Mouse (Mus musculus) gastrocnemius, adult 18-20 months (tissue): ENCODE results near the gene 1700003E16Rik. TPM values are rescaled to one million over a fixed set of nuclear protein-coding genes. Genes with fewer than 3 reads are reported as not detected.

Source experiments
- DNase-seq: peaks from one replicate; pipeline ENCODE4 v3.0.0; 2021; ENCODE audit warnings: low spot score
- total RNA-seq, 2 experiments: library from RNA; stranded (reverse); gene quantifications; 2 replicates each; pipeline ENCODE4 v1.2.3; 2021

1700003E16Rik gene
- total RNA-seq, 2 experiments from 2014 or later: 0.14 TPM; not detected in 1

- no peak for DNase-seq
These were observed 509 bp upstream of the 1700003E16Rik start for GRCm38 (mm10) chr6:83155552-83156238.

- peak; percentile 39 for DNase-seq
These were observed 3.3 kb downstream of the 1700003E16Rik start for GRCm38 (mm10) chr6:83159456-83159855.

DNA sequence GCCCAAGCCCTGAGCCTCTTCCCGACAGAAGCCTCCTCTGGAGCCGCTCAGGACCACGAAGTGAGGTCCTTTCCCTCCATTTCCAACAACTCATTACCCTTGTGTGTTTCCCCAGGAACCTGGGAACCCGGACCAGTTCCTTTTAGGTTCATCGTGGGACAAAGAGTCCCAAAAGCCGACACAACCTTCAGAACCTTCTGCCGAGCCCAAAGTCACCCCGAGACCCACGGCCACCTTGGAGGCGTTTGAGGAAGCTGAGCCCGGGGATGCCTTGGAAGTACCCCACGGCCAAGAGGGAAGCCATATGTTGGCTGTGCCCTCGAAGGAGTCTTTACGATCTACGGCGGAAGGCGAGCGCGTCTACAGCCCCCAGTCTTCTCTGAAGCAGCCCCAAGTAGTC is 5.2 kb downstream of the 1700003E16Rik start:
- DNase-seq: no peak

DNA sequence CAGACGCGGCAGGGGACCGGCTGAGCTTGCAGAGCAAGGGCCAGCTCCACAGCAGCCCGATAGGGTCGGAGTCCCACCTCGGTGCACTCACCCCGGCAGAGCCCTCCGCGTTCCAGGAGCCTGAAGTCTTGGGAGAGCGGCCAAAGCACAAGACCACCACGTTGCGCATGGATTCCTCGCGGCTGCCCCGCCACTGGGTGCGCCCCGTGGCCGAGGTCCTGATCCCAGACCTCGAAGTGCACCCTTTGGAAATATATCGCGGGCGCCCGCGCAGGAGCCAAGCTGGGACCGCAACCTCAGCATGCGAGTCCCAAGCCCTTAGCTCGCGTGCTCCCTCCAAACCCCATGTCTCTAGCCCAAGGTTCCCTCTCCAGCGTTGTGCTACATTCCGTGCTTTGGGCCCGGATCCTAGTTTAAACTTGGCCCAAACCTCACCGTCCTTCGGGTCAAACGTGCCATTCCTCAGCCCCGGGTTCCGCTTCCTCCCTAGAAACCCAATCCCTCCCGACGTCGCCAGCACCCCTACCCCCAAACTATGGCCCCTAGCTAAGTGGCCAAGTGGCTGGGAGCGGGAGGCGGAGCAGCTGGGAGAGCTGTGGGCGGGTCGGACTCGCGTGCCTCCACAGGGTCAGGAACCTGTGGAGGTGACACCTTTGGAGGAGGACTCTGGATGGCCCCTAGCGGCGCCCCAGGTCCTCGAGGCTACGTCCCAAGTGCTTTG is 5.9 kb downstream of the 1700003E16Rik start:
- peak; percentile 29 for DNase-seq

- DNase-seq: peak; percentile 52
These were observed 6.5 kb downstream of the 1700003E16Rik start for GRCm38 (mm10) chr6:83162701-83163100.

DNA sequence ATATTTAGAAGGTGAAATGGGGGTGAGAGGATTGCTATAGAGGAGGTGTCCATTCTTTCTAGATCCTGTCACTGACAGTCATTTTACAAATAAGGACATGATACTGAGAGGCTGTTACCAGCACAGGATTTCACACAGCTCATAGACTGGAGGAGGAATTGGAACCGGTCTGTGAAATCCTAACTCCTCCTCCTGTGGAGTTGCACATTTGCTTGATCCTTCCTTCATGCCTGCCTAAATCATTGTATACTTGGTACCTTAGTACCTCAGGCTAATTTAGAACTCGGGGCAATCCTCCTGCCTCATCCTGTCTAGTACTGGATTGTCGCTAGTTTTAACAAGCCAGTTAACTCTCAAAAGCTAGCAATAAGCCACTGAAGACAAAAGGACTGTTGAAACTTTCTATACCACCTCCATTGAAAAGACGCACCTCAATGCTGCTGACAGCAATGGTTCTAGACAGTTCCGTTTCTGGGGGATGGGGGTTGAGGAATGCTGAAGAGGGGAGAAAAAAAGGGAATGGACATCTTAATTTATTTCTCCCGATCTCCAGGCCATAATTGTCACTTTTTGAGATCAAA is 8.9 kb downstream of the 1700003E16Rik start:
- DNase-seq: no peak

DNA sequence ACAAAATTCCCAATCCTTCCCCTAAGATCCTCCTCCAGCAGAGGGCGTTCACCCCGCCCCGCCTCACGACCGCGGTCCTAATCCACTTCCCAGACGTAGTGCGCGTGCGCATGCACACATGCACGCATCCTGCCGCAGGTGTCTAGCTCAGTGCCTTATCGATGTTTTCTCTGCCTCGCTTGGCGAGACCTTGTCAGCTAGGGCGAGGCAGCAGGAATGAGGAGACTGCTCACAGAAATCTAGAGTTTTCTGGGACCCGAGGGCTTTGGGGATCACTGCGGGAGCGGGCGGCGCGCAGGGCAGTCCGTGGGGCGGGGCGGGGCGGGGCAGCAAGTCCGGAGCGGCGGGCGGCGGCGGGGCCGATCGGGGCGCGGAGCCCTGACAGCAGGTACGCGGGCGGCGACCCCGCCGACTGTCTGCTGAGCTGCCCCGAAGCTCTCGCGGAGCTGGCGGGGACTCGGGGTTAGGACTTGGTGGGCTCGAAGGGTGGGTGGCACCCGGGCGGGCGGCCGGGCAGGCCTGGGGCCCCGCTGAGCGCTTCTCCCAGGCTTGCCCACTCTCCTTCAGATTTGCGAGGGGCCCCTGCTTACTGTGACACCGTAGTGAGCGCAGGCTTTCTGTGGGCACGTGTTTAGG is 9.5 kb downstream of the 1700003E16Rik start, which contains the start of gene Dctn1:
Gene Dctn1 (plus strand): TSS at position 314 of the 636 bp plus-strand sequence.
- peak; percentile 95 for DNase-seq

GRCm38 (mm10) chr6:83166243-83166630 is 10.0 kb downstream of the 1700003E16Rik start:
- DNase-seq: no peak

GRCm38 (mm10) chr6:83169872-83170271 is 13.7 kb downstream of the 1700003E16Rik start:
- DNase-seq: no peak

DNA sequence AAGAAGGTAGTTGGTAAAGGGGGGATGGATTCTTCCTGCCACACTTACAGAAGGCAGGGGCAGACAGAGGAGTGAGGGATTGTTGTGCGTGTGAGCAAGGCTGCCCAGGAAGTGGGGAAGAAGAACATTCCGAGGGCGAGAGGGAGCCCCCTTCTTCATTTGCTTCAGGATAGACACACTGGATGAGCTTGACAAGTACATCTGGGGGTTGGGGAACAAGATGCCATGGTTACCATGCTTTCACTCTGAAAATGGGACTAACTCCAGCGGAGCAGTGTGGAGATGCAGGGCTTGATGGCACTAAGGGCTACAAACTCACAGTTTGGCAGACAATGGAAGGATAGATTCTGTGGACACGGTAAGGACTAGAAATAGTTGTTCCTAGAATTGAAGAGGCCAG is 14.9 kb downstream of the 1700003E16Rik start:
- no peak for DNase-seq

GRCm38 (mm10) chr6:83172240-83172920 is 16.2 kb downstream of the 1700003E16Rik start:
- no peak for DNase-seq

DNA sequence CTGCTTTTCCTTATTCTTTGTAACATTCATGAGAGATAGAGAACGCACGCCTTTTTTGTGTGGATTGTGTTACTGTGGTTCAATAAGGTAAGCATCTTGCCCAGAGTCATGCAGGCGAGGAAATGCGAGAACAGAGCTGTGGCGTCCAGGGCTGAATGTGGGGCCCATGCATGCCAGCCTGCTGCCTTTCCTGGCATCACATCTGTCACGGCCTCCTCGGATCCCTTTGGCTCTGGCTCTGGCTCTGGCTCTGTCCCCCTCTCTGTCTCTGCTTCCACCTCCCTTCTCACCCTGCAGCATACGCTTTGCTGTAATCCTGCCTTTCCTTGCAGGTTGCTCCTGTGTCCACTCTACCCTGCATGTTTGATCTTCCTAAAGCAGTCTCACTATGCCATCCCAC is 19.8 kb downstream of the 1700003E16Rik start:
- peak; percentile 74 for DNase-seq

GRCm38 (mm10) chr6:83179390-83180117 is 23.4 kb downstream of the 1700003E16Rik start:
- no peak for DNase-seq

DNA sequence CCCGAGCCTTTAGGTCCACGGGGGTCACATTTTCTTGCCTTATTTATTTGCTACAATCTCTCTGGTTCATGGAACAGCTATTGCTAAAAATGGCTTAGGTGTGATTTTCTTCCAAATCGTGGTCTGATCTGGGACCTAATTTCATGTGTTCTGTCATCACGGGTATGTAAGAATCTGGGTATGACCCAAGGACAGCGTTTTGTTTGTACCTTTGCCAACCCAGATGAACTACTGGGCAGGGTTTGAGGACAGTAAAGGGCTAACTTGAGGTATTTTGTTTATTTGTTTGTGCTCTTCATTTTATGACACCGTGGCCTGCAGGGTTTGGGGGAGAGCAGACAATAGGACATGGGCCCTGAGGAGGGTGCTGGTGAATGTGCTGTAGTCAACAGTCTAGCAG is 24.4 kb downstream of the 1700003E16Rik start:
- no peak for DNase-seq

GRCm38 (mm10) chr6:83184858-83185435 is 28.7 kb downstream of the 1700003E16Rik start:
- no peak for DNase-seq

DNA sequence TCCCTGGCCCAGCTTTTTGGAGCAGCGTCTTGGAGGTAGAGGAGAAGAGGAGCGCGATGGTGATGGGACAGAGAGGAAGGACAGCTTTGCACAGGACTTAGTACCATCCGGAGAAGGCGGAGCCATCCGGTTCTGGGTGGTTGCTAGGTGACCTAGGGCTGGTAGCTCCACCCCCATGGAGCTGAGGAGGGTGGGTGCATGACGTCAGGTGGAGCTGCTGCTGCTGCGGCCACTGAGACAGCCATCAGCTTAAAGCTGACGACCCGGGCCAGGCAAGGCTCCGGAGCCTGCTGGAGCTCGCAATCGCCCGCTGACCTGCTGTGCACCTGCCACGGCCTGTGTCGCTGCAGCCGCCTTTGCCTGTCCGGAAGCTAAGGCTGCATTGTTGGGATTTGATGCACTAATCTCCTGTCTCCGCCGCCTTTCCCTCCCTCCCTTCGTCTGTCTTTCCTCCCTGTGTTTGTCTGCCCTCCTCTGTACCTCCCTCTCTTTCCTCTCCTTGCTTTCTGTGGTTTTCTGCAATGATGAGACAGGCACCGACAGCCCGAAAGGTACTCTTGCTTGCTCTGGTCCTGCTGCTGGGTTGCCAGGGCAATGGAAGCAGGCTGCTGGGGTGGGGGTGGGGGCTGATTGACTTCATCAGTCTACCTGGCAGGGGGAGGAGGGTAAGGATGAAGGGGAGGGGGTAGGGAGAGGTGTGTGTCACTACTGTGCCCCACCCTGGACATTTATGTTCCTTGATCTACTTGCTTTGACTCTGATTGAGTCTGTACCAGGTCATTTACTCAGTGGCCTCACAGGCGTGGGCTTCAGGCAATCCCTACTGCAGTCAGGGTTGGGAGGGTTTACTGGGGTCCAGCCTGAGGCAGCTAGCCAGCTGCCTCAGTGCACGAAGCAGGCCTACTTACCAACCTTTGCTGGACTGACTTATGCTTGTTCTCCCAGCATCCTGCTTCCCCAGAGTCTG is 30.0 kb downstream of the 1700003E16Rik start:
- DNase-seq: peak; percentile 31

DNA sequence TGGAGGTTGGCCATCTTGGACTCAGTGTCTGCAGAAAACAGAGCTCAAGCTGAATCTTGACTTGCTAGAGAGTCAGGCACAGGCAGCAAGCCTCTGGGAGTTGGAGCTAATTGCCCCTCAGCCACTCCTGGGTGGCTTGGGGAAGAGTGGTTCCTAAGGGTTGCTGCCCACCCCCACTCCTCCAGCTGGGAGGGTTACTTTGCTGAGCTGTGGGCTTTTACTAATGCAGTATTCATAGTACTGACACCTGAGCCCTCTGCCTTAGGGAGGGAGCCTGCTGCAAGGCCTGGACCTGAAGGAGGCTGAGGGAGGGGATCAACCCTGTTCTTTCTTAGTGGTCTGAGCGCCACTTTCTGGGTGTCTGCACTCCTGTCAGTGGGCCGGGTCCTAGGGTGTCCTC is 30.7 kb downstream of the 1700003E16Rik start:
- DNase-seq: no peak

DNA sequence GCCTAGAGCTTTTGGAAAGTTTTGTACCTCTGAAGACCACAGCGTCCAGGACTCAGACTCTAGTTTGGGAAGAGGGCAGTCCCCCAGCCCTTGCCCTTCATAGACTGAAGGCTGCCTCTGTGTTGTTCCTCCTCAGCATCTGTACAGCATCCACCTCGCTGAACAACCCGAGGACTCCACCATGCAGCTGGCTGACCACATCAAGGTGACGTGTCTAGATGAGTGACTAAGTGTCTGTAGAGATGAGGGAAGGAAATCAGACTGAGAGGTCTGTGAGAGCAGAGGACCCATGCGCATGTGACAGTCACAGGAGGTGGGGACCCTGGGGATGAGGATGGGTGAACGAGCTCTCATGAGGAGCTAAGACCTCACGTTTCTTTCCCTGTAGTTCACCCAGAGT is 37.4 kb downstream of the 1700003E16Rik start:
- DNase-seq: no peak

DNA sequence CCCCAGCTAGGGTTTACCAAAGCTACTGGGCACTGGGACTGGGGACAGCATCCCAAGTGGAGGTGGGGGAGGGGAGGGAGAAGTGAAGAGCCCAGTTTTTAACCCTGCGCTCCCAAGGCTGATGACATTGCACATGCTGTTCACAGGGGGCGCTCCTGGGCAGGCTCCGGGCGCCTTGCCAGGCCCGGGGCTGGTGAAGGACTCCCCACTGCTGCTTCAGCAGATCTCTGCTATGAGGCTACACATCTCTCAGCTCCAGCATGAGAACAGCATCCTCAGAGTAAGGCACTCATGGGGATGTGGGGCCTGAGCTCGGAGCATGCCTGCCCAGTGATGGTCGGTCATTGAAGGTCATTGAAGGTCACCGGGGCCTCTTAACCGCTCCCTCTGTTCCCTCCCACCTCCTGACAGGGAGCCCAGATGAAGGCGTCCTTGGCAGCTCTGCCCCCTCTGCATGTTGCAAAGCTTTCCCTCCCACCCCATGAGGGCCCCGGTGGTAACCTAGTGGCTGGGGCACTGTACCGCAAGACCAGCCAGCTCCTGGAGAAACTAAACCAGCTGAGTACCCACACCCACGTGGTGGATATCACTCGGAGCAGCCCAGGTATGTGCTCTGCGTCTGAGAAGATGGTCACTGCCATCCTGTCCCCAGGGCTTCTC is 41.3 kb downstream of the 1700003E16Rik start:
- no peak for DNase-seq
